Mouse (Mus musculus): ENCODE results near the gene Nynrin.

Nynrin gene

DNA sequence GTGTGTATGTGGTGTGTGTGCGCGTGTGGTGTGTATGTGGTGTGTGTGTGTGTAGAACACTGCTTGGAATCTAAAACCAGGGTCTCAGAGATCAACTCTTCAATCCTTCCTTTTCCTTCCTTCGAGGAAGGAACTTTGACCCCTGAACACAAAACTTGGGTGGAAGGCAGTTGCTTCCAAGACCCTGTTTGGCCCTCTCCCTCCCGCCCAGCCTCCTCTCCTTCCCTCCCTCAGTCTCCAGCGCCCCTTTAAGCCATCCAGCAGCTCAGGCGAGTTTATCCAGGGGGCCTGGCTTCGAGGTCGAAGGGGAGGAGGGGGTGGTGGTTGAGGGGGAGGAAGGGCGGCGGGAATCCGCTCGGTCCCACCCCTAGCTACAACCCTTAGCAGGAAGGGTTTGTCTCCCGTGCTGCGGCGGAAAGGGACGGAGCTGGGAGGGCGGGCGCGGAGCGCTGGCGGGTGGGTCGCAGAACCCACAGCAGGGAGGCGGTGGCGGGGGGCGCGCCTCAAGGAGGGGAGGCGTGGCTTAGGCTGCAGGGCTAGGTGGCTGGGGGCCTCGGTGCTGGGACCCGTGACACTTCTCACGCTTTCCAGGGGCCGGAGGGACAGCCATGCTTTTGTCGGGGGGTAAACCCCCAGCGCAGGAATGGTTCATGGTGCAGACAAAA lies at the start of gene Nynrin:
Nynrin (plus strand) TSS at position 390 of the 665 bp plus-strand sequence.
- no peak for DNase-seq

DNA sequence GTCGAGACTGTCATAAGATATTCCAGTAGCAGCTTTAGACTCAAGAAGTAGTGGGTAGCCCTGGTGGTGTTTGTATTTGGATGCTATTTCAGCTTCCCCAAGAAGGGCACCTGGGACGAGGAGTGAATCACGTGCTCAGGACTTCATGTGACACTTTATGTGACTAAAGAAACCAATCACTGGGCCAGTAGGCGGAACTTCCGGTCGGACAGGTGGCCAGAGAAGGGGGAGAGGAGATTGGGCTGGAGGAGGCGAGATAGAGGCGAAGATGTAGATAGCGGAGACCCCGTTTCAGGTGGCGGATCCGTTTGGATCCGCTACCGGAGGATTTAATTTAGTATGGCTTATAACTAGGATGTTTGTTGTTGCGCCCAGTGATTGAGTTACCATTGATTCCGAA lies 38.9 kb upstream of the Nynrin start:
- DNase-seq: peak in 1 of 2 experiments; percentile 32

DNA sequence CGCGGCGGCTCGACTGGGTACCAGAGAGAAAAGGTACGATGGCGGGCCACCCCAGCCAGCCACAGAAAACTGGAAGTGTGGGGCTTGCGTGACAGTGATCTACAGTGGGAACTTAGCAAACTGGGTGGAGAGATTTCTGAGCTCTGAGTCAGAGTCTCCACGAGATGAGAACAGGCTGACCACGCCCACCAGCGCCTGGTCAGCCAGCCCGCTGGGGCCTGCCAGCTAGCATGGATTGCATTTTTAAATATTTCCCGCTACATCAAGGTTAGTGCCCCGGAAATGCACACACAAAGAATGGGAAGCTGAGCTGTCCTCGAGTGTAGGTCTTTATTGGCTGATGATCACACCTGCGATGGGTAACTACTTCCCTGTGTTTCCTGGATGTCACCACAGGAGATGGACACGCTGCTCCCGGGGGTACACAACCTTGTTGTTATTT lies 38.5 kb upstream of the Nynrin start:
- DNase-seq: no peak

DNA sequence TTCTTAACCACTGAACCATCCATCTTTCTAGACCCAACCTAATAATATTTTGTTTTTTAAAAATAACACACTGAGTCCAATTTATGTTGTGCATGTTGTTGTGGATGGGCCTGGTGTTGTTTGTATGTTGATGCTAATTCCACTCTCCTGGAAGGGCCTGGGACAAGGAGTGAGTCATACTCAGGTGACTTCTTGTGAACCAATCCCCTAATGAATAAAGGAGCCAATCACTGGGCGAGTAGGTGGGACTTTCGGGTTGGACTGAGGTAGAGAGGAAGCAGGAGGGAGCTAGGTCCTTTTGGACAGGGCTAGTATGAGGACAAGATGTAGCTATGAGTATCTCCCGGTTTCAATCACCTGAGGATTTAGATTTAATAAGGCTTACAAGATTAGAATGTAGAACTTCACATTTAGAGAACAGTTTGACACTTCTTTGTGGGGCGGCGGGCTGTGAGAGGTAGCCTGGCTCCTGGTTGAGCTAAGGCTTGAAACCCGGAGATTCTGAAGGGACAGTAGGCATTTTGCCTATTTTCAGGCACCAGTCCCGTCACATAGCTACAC lies 33.9 kb upstream of the Nynrin start:
- DNase-seq: no peak

DNA sequence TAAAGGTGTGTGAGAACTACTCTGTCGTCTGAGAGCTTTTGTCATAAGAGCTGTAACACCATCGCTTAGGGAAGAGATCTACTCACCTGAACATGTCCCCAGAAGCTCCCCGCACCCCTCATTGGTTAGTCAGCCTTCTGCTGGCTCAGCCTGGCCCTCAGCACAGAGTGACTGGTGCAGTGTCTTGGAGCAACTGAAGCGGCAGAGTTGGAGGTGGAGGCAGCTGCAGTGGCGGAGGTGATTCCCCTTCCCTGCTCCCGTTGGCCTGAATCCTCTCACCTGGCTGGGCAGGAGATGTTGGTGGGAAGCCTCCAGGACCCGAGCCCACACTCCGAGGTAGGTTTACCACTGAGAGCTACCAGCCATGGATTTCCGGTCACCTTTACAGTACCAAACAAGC lies 33.2 kb upstream of the Nynrin start:
- no peak for DNase-seq

DNA sequence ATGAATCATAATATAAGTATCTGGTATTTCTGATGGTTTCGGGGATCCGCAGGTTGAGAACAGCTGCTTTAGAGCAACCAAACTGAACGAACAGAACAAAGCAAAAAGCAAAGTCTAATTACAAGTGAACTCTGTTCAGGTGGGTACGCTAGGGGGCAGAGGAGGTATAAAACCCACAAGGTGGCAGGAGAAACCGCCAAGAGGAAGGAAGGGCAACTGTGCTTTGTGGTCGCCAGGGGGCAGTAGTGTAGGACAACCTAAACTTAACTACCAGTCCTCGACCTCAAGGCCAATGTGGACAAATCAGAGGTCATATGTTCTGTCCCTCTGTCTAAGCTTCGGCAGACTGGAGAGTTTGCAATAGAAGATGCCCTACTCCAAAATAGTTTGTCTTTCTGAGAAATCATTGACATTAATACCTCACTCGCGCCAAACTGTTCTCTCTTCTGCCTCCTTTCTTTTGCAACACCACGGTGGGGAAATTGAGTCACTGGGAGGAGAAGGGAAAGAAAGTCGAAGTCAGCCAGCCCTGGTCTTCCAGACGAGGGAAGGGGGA lies 31.3 kb upstream of the Nynrin start:
- DNase-seq: peak in 1 of 2 experiments; percentile 70

DNA sequence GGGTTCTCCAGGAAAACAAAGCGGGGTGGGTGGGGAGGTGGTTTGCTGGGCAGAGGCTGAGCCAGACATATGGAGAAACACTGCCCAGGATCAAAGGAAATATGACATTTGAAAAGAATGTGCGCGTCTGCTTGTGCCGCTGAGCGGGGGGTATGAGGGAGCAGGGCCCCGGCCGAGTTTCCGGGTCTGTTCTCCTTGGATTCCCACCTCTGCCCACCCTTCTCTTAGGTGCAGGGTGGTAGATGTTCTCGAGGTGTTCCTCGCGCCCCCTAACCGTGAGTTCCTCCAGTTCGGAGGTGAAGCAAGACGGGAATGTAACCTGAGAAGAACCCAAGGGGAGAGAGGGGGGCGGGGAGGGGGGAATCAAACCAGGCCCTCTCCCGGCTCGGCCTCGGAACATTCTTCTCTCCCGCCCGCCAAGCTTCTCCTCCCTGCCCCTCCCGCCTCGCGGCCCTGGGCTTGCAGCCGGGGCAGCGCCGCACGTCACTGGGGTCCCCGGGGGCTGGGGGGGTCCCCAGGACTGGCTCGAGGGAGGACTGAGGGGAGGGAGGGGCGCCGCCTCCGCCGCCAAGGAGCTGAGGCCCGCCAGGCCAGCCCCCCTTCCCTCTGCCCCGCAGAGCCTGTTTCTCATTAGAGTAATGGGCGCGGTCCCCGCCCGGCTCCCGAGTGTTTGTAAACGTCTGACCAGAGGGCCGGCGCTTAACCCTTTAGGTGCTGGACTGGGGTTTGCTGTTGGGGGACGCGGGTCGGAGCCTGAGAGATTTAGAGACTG lies 30.6 kb upstream of the Nynrin start, which contains the start of gene Nfatc4:
Nfatc4 (plus strand) TSS at position 154 of the 772 bp plus-strand sequence.
- DNase-seq: peak in 1 of 2 experiments; percentile 25

DNA sequence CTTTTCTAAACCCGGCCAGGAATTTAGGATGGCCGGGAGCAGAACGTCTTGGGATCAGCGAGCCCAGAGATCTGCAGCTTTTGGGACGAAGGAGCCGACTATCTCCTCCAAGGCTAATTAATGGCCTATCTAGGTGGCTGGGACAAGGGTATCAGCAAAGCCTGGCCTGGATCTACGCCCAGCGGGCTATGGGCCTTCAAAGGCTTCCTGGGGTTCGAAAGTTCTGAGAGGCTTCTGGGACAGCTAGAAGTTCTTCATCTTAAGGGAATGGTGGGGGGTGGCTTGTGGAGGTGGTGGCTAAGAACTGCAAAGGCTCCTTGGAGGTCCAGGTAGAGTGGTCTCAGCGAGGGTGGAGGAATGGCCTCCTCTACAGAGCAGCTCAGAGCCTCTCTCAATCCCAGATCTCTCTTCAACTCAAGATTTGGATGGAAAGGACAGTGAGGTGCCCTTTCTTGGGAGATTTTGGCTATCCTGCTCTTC lies 29.8 kb upstream of the Nynrin start:
- no peak for DNase-seq

DNA sequence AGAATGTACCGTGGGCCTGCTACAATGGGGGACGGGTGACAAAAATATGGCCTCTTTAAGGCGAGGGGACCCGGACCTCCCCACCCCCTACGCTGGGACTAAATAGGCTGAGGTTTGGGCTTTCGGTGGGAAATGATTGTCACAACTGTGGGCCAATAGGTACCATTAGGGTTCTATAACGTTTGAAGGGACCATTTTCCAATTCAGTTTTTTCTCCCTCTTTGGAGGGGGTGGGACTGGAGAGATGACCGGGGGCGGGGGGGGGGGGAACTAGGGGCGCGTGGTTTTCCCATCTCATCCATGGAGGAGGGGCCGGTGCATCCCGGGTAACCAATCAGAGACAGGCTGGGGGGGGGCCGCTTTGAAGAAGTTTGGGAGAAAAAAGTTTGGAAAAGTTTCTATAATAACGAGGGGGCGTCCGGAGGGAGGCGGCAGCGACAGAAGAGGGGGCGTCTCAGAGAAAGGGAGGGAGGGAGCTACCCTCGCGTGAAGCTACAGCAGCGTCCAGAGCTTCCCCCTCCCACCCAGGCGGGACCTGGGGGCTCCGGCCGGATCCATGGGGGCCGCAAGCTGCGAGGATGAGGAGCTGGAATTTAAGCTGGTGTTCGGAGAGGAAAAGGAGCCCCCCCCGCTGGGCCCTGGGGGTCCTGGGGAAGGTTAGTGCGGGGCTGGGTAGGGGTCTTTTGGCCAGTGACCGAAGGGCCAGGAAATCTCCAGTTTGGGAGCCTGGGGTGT lies 29.2 kb upstream of the Nynrin start:
- DNase-seq: no peak

DNA sequence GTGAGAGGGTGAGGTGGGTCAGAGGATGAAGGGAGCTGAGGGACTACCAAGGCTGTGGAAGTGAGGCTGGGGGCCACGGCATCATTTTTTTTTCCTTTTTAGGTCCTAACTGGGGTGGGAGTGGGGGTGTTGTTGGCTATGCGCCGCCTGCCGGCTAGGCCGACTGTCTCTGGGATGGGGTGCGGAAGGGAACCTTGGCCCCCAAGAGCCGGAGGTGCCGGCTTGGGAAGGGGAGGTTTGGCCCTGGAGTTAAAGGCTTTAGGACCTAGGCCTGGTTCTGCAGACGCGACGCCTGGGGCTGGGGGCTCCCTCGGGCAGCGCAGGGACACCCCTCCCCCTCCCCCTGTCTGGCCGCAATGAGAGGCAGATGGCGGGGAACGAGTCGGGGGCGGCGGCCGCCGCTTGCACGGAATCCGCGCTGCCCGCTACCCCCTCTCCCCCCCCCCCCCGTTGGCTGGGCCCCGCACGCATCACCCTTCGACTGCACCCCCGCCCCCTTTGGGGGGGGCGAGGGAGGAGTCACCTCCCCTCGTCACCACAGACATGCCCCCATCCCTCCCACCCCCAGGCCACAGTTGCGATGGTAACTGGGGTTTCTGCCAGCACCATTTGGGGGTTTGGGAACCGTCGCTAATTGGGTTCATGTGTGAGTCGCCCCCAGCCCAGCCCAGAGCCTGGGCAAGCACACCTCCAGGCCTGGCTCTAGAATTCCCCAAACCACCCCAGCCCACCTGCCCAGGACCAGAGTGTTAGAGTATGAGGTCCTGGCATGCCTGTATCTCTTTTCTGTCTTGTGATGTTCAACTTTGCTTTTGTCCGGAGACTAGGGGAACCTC lies 28.4 kb upstream of the Nynrin start:
- no peak for DNase-seq

DNA sequence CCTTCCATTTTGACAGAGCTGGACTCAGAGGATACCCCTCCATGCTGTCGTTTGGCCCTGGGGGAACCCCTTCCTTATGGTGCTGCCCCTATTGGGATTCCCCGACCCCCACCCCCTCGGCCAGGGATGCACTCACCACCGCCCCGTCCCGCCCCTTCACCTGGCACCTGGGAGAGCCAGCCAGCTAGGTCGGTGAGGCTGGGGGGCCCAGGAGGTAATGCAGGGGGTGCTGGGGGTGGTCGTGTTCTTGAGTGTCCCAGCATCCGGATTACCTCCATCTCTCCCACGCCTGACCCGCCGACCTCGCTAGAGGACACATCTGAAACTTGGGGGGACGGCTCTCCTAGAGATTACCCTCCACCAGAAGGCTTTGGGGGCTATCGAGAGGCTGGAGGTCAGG lies 27.7 kb upstream of the Nynrin start:
- DNase-seq: no peak

DNA sequence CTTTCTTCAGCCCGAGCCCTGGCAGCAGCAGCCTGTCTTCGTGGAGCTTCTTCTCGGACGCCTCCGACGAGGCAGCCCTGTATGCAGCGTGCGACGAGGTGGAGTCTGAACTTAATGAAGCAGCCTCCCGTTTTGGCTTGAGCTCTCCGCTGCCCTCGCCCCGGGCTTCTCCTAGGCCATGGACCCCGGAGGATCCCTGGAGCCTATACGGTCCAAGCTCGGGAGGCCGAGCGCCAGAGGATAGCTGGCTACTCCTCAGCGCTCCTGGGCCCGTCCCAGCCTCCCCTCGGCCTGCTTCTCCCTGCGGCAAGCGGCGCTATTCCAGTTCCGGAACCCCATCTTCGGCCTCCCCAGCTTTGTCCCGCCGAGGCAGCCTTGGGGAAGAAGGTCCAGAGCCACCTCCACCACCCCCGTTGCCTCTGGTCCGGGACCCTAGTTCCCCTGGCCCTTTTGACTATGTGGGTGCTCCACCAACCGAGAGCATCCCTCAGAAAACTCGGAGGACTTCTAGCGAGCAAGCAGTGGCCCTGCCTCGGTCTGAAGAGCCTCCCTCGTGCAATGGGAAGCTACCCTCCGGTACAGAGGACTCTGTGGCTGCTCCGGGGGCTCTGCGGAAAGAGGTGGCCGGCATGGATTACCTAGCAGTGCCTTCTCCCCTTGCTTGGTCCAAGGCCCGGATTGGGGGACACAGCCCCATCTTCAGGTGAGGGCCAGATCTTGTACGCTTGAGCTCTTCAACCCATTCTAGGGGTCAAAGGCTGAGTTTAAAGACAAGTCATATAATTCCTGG lies 27.1 kb upstream of the Nynrin start:
- DNase-seq: no peak

DNA sequence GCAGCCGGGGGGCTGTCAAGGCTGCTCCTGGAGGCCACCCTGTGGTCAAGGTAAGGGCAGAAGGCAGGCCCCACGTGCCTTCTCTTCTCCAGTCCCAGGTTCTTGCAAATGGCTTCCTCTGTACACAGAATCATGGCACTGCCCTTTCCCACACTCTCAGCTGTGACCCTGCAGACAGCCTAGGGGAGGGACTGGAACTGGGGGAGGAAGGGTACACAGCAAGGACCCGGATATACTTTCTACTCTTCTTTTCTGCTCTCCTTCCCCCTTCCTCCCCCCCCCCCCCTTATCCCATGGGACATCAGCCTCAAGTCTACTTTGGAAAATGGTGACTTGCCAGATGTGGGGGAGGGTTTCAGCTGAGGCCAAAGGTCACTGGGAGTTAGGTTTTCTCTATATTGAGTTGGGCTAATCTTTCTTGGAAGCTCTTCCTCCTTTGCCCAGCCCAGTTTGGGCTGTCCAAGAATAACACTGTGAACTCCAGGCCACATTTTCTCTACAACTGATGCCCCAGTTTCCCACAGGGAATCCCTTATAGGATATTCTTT lies 25.0 kb upstream of the Nynrin start:
- no peak for DNase-seq

DNA sequence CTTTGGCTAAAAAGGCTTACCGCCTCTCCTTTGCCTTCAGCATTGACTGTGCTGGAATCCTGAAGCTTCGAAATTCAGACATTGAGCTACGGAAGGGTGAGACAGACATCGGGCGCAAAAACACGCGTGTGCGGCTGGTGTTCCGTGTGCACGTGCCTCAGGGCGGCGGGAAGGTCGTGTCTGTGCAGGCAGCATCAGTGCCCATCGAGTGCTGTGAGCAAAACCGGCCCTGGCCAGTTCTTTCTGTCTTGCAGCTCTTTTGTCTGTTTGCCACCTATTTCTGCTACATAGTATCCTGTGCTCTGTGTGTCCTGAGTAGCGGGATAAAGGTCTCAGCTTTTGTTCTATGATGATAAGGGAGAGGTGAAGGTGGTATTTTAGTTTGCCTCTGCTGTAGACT lies 24.0 kb upstream of the Nynrin start:
- no peak for DNase-seq

DNA sequence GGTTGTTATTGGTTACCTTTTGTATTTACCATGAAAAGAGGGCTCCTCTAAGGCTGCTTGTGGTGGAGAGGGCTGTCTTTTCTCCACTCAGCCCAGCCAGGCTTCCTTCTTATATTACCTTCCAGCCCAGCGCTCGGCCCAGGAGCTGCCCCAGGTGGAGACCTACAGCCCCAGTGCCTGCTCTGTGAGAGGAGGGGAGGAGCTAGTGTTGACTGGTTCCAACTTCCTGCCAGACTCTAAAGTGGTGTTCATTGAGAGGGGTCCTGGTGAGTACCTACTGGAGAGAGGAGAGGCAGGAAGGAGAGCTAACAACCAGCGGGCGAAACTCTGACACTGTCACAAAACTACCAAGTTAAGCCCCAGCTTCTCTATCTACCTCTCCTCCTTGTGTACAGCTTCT lies 23.5 kb upstream of the Nynrin start:
- DNase-seq: no peak

DNA sequence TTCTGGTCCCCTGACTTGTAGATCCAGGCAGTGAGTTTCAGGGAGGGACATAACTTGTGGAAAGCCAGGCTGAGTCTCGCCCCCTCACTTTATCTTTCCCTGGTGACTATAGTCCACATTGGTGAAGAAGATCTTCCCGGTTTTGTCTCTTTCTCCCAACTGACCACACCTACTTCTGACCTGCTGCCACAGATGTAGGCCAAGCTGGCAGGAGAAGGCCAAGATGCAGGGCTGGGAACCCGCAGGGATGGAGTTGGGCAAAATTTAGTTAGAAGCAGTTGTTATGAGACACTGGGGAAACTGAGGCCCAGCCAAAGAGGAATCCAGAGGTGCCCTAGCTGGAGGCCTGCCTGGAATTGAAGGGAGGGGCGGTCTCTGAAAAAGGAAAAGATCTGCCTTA lies 20.7 kb upstream of the Nynrin start:
- DNase-seq: no peak

DNA sequence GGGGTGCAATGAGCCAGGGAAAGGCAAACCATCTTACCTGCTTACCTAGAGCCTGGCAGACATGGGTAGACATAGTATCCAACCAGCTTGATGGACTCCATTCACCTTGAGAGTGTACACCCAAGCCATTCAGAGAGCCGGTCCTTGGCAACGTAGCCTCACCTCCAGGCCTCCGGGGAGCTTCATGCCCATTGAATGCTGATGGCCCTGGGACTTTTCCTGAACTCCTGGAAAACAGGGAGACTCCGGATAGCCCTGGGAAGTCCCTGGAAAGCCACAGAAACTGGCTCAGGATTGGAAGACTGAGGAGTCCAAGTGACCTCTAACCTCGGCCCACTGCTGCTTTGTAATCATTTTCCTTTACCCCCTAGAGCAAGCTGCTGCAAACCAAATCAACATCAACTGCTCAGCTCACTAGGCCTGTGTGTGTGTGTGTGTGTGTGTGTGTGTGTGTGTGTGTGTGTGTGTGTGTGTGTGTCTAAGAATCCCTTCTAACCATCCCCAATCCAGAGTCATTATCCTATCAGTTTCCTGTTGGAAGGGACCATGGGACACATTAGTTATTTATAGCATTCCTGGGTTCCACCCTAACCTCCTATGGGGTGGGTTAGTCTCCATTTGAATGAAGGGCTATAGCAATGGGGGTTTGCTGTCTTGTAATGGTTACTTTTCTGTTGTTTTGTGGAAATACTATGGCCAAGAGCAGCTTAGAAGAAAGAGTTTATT lies 18.8 kb upstream of the Nynrin start:
- no peak for DNase-seq

DNA sequence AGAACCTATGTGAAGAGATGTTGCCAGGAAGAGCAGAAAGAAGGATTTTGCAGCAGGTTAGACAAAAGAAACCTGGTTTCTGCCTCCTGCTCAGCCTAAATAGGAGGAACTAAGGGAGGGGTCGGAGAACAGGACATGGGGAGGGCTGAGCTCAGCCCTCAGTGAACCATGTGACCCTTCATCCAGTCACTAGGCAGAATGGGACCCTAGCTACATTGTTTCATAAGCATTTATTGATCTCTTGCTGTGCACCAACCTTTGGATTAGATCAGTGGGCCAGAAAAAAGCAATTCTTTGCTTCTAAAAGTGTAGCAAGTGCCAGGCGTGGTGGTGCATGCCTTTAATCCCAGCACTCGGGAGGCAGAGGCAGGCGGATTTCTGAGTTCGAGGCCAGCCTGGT lies 15.5 kb upstream of the Nynrin start:
- DNase-seq: no peak

DNA sequence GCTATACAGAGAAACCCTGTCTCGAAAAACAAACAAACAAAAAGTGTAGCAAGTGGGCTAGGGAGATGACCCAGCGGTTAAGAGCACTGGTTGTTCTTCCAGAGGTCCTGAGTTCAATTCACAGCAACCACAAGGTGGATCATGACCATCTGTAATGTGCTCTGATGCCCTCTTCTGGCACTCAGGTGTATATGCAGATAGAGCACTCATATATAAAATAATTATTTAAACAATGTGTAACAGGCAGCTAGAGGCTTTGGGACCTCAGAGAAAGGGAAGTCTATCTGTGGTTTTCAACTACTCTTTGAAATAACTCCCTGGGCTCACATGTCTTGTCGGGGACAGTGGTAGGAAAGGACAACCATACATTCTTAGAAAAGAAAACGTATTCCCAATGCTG lies 15.1 kb upstream of the Nynrin start:
- DNase-seq: no peak

DNA sequence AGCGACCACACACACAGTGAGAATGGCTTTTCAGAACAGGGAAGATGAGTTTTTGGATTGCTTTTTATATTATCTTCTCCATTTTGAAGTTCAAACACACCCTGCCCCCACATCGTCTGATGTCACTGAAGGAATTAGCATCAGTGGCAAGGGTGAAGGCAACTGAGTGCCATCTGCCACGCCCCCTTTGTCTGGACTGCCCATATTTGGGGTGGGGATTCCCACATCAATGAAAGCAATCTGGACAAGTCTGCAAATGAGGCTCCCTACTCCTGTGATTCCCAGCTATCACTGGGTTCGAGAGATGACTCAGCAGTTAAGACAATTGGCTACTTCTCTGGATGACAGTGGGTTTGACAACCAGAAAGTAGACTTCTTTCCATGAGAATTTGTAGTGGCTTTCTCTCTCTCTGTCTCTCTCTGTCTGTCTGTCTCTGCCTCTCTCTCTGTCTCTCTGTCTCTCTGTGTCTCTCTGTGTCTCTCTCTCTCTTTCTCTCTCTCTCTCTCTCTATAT lies 12.9 kb upstream of the Nynrin start:
- DNase-seq: no peak
